Mouse (Mus musculus): Measurements from ENCODE around the gene Tmem240.
"Not testable (repeated sequence)": the region's sequence is repeated elsewhere in the genome, so short reads cannot be mapped to it uniquely, and the experiment has no call there.

Gene Tmem240

DNA sequence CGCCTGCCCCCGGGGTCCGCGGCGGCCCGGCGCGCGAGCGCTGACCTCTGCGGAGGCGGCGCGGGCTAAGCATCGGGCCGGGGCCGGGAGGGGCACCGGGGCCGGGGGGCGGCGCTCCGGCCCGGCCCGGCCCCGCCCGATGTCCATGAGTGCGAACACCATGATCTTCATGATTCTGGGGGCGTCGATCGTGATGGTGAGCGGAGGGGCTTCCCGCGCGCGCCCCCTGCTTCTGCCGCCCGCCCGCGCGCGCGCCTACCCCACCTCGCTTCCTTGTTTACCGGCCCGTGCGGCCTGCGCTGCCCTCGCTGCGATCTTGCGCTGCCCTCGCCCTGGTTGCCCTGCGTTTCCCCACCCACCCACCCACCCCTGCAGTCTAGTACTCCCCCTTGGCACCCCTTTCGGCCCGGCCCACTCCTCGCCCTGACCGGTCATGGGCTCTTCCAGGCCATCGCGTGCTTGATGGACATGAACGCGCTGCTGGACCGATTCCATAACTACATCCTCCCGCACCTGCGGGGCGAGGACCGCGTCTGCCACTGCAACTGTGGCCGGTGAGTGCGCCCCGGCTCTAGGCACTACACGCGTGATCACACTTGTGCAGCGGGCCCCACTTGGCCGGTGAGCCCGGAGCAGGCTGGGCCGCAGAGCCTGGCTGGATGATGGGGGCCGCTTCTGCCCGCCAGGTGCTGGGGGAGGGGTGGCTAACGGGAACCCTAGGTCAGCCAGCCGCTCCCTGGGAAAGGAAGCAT is 527 bp downstream of the Tmem240 start:
- in situ Hi-C loops (cut with MboI, MseI), result no loop called here

DNA sequence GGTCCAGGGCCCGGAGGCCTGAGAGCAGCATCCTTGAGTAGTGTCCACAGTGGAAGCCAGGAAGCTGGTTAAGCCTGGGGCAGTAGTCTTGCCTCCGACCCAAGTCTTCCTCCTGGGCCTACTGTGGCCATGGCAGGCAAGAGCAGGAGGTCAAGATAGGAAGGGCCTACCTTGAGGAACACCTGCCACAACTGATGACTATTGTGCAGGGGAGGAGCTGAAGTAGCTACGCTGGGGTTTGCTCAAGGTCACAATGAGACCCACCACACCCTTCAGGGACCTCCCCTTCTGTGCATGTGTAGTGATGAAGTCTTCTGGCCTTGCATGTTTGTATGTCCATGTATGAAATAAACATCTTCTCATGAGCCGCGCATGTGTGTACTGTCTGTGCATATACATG is 1.2 kb downstream of the Tmem240 start:
- in situ Hi-C loops (cut with MboI, MseI), result no loop called here

DNA sequence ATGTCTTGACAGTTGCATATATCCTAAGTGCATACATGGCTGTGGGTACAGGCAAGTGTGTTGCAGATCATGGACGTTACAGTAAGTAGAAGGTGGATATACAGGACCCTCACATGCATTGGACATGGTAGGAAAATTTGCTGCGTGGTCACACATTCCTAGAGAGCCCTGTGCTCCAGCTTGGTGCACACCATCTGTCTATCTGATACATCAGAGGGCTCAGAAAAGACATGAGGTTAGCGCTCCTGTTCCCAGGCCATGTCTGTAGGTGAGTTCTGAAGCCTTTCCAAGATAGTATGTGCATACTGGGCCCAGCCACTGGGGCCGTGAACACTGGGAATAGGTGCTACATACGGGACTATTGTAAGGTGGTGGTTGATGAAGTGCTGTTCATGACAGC is 1.8 kb downstream of the Tmem240 start:
- in situ Hi-C loops (cut with MboI, MseI), result no loop called here

DNA sequence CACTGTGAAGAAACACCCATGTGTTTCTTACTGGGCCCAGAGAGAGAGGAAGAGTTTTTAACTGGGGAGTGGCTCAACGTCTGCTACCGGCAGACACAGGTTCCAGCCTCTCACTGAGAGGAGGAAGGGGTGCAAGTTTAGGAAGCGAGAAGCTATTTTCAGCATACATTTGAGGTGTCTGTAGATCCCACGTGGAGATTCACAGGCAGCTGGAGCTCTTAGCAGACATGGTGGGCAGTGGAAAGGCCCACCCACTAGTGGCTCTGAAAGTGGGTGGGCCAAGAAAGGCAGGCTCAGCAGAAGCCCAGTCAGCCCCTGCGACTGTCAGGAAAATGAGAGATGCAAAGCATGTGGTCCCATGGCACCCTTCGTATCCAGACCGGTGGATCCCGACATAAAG is 3.7 kb downstream of the Tmem240 start:
- in situ Hi-C loops (cut with MboI, MseI), result no loop called here

DNA sequence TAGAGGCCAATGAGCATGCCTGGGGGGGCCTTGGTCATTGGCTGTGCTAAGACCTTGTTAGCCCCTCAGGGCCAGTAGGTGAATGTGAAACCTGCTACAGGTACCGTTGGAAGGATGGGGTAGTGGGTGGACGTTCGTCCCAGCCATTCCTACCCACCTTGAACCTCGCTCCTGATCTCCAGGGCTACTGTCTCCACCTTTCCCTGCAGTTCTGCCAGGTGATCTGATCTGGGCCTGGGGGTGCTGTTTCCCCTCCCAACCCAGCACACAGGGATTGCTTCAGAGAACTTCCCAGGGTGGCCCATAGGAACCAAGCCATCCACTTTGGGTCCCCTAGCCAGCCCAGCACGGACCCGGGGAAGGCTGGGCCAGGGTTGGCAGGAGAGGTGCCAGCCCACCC is 4.6 kb downstream of the Tmem240 start:
- in situ Hi-C loops (cut with MboI, MseI), result no loop called here

DNA sequence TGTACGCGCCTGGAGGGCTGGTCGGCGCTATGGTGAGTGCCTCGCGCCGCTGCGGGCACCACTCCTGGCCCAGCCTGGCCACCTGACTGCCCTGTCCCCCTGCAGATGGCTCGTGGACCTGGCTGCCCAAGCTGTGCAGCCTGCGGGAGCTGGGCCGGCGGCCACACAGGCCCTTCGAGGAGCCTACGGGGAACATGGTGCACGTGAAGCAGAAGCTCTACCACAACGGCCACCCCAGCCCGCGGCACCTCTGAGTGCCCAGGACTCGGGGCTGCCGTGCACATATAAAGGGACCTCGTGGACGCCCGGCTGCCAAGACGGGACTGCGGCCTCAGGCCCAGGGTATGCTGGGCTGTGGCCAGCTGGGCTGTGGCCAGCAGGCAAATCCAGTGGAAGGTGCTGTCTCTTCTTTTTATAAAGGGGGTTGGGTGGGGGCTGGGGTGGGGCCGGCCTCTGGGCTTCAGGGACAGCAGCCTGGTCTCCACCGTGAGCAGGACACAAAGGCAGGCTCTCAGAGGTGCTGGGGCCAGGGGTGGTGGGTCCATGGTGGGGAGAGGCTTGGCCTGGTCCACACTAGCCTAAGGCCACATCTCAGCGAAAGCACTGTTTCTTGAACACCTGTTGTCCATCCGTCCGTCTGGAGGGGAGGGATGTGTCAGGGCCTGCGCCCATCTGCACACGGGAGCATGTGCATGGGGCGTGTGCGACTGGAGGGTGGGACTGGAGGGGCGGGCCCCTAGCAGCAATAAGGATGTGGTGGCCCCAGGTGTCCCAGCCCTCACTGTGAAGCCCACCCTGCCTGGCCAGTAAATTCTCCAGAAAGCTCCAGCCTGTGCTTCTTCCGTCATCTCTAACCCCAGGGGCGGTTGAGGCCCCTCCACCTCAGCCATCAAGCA is 5.4 kb downstream of the Tmem240 start:
- in situ Hi-C loops (cut with MboI, MseI), result no loop called here

DNA sequence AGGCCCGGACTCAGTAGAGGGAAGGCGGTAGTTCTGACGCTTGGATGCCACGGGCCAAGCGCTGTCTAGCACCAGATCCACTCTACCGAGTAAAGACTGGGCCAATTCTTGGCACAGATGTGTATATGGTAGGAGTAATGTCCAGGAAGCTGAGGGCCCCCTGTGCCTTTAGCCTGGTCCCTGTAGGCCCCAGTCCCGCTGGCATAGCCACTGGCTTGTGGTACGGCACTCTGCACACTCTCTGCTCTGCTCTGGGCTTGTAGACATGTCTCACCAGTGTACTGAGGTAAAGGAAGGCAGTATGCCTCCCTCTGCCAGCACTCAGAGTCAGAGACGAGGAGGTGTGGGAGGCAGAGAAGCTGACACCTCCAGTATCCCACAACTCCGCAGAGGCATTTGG is 6.1 kb downstream of the Tmem240 start:
- in situ Hi-C loops (cut with MboI, MseI), result not testable (repeated sequence)

DNA sequence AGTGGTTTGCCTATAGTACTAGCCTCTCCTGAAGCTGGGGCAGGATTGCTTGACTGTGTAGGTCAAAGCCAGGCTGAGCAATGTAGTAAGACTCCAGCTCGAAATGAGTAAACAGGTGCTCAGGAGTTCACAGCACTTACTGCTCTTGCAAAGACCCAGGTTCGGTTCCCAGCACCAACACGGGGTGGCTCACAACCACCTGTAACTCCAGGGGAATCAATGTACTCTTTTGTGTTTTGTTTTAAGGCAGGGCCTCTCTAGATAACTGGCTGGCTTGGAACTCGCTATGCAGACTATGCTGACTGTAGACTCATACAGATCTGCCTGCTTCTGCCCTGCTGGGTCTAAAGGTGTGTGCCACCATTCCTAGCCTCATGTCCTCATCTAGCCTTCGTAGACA is 8.1 kb downstream of the Tmem240 start:
- in situ Hi-C loops (cut with MboI, MseI), result no loop called here

DNA sequence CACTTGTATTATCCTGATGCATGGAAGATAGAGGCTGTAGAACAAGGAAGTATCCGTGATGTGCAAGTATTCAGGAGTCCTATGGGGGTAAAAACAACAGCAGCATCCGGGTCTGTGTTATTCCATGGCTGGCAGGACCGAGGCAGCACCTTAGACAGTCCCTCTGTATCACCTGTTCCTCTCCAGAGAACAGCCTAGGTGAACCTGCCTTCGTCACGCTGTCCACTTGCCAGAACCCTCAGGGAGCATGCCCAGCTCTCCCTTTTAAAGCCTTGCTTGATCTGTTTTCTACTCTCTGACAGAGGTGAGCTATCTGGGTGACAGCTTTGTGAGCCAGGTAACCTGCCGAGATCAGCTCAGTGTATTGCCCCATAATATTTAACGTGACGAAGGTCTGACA is 9.9 kb downstream of the Tmem240 start:
- in situ Hi-C loops (cut with MboI, MseI), result no loop called here

DNA sequence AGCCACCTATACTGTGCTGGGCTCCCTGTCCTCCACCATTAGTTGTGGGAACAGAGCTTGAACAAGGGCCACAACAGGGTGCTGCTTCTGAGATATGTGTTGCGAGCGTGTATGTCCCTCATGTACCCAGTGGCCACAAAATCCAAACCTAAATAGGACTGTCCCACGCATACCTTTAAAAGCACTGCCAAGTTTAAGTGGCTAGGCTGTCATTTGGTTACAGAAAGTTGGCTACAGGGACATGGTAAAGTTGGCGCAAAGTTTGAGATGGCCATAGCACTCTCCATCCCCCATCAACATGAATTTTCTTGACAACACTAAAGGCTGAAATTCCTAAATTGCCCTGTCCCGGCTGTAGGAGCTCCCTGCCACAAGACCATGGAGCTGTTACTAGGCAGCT is 10.5 kb downstream of the Tmem240 start:
- in situ Hi-C loops (cut with MboI, MseI), result no loop called here

DNA sequence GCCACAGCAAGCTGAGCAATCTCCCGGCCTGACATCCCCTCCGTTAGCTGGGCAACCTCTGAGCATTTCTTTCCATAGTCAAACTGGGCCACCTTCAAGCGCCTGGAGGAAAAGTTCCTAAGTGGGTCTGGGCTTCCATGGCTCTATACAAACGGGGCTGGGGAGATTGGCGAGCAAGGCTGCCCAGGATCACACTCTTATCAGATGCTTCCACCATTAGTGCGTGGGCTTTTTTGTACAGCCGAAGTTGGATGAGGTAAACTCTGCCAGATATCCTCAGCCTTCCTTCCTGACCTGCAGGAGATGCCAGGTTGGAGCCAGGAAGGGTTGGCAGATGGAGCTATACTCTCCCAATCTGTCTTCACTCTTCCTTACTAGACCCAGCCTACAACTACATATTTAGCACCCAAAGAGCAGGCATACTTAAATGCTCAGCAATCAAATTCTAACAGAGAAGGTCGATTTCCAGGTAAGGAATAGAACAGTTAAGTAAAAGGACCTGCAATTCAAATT is 11.5 kb downstream of the Tmem240 start:
- in situ Hi-C loops (cut with MboI, MseI), result no loop called here

DNA sequence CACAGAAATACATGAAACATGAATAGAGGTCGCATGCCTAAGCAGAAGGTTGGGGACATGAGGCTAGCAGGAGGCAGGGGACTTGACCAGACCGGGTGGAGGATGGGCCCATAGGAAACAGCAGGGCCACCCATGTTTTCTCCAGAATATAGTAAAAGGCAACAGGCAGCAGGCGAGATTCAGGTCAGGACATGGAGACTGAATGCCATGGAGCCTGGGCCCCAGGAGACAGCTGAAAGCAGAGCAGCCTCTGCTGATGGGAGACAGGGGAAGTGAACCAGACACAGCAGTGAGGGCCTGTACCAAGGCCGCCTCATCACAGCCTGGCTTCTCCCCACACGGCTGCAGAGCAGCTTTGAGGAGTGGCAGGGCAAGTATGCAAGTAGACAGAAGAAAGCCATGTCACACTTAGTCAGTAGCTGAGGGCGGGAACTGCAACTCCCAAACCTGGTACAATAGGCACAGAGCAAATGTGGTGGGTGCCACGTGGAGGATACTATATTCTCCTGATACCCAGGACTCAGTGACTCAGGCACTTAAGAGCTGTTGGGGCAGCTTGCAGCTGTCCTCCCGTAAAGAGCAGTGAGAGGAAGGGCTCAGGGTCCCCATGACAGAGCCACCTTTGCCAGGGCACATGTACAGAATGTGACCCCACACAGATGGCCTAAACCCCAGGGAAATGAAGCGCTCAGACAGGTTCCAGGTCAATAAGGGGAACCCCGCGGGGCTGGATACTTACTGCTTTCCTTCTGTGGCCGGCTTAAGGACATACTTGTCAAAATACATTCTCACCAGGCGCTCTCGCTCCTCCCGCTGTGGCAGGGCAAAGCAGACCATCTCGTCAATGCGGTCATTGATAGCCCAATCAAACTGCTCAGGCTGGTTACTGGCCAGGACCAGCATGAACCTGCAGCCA is 12.2 kb downstream of the Tmem240 start:
- in situ Hi-C loops (cut with MboI, MseI), result no loop called here

DNA sequence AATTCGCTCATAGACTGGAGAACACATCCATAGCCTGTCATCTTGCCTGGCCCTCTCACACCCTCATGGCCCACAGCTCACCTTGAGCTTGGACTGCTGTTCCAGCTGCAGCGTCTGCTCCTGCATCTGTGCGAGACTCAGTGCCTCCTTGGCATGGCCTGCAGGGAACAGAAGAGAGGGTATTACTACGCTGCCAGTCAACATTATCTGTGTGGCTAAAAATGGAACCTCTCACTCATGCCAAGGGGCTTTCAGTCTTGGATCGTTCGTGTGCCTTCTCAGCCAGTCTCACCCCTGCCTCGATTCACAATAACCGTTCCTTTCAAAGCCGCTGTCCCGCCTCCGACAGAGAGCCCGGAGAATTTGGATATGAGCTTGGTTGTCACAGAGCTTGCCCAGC is 22.4 kb downstream of the Tmem240 start:
- in situ Hi-C loops (cut with MboI, MseI), result no loop called here

DNA sequence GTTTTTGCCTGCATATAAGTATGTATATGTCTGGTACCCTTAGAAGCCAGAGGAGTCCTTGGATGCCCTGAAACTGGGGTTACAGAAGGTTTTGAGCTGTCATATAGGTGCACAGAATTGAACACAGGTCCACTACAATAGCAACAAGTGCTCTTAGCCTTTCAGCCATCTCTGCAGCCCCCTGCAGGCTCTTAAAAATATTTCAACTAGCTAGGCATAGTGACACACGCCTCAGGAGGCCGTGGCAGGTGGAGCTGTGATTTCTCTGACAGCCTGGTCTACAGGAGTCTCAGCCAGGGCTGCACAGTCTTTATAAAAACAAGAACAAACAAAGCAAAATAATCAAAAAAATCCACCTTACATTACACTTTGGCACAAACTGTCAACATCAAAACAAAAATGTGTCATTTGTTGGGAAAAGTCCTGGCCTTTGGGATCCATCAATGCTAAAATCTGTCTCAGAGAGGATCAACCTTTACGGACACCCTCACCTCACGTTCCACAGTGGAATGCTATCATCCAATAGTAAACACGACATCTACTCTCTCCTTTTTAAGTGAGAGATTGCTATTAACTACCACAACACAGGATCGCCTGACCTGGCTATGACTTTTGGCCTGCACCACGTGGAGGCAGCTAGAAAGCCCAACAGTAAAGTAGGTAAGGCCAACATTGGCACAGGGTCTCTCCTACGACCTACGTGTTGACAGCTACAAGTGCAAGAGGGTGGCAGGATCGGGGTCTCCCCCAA is 25.4 kb downstream of the Tmem240 start:
- in situ Hi-C loops (cut with MboI, MseI), result no loop called here

DNA sequence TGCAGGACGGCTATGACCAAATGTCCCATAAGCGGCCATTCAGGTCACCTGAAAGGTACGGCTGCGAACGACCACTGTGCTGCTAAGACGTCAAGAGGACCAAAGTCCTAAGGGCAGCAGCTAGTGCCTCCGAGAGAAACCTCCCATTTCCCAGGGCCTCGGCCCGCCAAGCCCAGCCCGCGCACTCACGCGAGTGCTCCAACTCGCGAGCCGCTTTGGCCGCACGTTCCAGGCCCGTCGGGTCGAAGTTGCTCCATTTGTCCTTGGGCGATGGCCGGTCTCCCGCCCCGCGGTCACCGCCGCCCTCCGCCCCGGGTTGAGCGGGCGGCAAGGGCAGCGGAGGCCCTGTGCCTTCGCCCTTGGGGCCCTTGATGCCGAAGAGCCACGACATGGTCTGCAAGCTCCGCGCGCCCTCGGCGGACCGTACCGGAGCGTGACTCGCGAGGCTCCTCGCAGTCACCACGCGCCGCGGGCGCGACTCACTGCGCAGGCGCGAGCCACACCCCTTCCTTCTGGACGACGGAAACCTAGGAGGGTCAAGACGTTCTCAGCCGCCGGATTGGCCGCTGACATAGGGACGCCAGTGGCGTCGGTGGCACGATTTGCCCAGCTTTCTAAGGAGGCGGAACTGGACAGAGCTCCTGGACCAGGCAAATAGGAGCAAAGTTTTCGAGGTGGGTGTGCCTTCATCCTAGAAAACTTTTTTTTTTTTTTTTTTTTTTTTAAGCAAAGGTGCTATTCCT is 26.2 kb downstream of the Tmem240 start, which contains the start of gene Atad3a:
TSS of gene Atad3a (minus strand) at position 481 of the 743 bp plus-strand sequence.
- in situ Hi-C loops (cut with MboI, MseI), result no loop called here

DNA sequence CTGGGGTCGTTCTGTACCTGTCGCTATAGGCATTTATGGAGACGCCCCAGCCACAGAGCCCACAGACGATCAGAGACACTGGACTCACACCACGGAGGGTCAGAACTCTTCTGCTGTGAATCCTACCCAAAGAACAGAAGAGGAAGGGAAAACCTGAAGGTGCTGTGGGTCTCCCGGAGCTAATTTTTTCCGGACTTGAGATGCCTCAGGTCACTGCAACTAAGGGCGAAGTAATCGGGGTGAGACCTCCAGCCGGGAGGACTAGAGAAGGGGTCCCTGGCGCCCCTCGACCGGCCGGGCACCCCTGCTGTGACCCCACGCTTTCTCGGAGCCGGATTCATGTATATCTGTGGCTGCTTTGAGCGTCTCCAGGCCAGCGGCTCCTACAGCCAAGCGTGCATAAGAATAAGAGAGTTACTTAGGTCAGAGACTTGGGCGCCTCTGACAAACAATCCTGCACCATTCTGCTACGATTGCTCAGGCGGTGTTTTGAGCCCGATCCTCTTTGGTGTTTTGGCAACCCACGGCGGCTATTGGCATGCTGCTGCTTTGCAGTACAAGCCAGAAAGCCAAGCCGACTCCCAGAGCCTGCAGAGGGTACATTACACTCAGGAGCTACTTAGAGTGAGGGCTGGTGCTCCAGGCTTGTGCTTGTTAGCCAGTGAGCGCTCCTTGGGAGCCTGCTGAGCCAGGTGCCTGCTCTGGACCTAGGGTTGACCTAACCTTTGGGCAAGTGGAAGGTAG is 26.9 kb downstream of the Tmem240 start:
- in situ Hi-C loops (cut with MboI, MseI), result no loop called here

DNA sequence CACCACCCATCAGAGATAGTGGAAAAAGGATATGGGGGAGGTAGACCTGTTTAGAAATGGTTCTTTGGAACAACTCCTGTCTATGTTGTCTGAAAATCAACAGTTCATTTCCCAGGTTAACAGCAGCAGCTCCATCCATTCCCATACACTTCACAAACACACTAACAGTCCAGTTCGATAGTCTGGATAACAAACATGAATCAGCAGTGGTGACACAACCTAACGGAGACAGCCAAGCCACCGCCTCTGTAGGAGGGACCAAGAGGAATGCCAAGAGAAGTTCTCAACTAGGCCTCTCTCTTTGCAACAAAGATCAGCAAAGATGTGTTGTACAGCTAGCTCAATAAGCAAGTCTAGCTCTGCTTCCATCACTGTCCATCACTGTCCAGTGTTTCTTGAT is 27.8 kb downstream of the Tmem240 start:
- in situ Hi-C loops (cut with MboI, MseI), result no loop called here

DNA sequence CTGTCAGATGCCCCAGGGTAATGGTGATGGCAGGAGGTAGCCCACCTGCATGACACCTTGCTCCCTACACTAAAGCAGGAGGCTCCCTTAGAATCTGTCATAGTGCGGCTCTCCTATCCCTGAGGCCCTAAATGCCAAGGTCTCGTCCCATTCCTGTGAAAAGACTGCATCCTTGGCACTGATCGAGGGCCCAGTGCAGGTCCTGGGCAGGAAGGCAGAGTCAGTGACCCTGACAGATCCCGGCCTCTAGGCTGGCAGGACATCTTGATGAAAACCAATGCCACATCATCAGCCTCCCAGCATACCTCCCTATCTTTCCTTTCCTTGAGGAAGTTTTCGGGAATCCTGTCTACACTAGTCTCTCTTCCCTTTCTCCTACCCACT is 34.9 kb downstream of the Tmem240 start:
- in situ Hi-C loops (cut with MboI, MseI), result loop anchor here (5.0 kb wide), 1 partner anchor 47 kb away; no protein-coding TSS in a partner anchor

DNA sequence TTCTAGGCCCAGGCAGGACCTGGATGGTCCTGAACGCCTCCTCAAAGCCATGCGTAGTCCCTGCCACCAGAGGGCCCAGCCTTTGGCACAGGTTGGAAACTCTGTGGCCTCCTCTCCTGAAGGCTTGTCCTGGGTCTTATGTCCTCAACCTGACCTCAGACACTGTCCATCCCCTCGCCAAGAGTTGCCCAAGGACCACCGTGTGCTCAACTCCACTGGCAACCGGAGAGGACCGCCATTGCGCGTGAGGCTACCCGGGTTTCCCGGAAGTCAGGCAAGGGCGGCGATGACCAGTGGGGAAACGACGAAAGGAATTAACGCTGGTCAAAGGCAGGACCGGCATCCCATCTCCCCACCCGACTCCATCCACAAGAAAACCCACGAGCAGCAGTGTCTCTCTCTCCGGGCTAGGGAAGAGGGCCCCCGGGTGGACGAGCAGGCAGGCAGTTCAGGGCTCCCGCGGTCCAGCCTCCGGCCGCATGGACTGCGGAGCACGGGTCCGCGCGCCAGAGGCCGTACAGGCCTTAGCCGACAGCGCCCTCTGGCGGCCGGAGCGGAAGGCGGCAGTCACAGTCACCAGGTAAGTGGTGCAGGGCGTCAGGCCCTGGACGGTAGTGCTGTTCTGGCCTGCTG is 35.4 kb downstream of the Tmem240 start:
- in situ Hi-C loops (cut with MboI, MseI), result loop anchor here (5.0 kb wide), 1 partner anchor 48 kb away; no protein-coding TSS in a partner anchor
